Mouse (Mus musculus): ENCODE results near the gene Csmd2. TPM values are rescaled to one million over a fixed set of nuclear protein-coding genes. Genes with fewer than 3 reads are reported as not detected.

The Csmd2 gene
- polyA plus RNA-seq, 1 experiment = 289 TPM

GRCm38 (mm10) chr4:128135014-128135622, 147.5 kb downstream of the Csmd2 start:
- H3K4me1 ChIP-seq (ENCODE audit: control insufficient read depth, insufficient read depth, low read length) = no peaks in the 10 kb centered on the region
- 75% methylated on average over 12 of the region's 12 CpGs for WGBS
- H3K27ac ChIP-seq (ENCODE audit: control insufficient read depth, insufficient read depth, low read depth, low read length, poor library complexity) = no peak overlapping the region
- no peak for TF ChIP-seq POLR2A (IDR thresholded peaks at IDR 0.05; ENCODE audit: borderline replicate concordance, control insufficient read depth, low read depth, low read length)
- TF ChIP-seq CTCF (IDR thresholded peaks at IDR 0.05; ENCODE audit: control insufficient read depth, insufficient read depth, low read length) = no peak
- no peak overlapping the region for H3K4me3 ChIP-seq (replicated peaks; ENCODE audit: control insufficient read depth, low read depth, low read length)

GRCm38 (mm10) chr4:128139991-128140390, 152.3 kb downstream of the Csmd2 start:
- WGBS = 78% methylated on average over 2 of the region's 2 CpGs
- Histone ChIP-seq H3K4me1 (ENCODE audit: control insufficient read depth, insufficient read depth, low read length) (no peaks in the 10 kb centered on the region; the same call in 1 of the 2 replicates), H3K4me3 (replicated peaks; ENCODE audit: control insufficient read depth, low read depth, low read length) (no peak overlapping the region), H3K27ac (ENCODE audit: control insufficient read depth, insufficient read depth, low read depth, low read length, poor library complexity) (no peak overlapping the region)
- no peak for TF ChIP-seq CTCF (IDR thresholded peaks at IDR 0.05; ENCODE audit: control insufficient read depth, insufficient read depth, low read length)
- no peak for TF ChIP-seq POLR2A (IDR thresholded peaks at IDR 0.05; ENCODE audit: borderline replicate concordance, control insufficient read depth, low read depth, low read length)

GRCm38 (mm10) chr4:128141161-128142101, 153.8 kb downstream of the Csmd2 start:
- TF ChIP-seq POLR2A (IDR thresholded peaks at IDR 0.05; ENCODE audit: borderline replicate concordance, control insufficient read depth, low read depth, low read length) (no peak), CTCF (IDR thresholded peaks at IDR 0.05; ENCODE audit: control insufficient read depth, insufficient read depth, low read length) (no peak)
- 62% methylated on average over 10 of the region's 10 CpGs for WGBS

GRCm38 (mm10) chr4:128142279-128142678, 154.6 kb downstream of the Csmd2 start:
- no peaks in the 10 kb centered on the region; the same call in 1 of the 2 replicates for H3K4me1 ChIP-seq (ENCODE audit: control insufficient read depth, insufficient read depth, low read length)
- no peak overlapping the region for H3K27ac ChIP-seq (ENCODE audit: control insufficient read depth, insufficient read depth, low read depth, low read length, poor library complexity)
- WGBS = 74% methylated on average over 3 of the region's 3 CpGs
- H3K4me3 ChIP-seq (replicated peaks; ENCODE audit: control insufficient read depth, low read depth, low read length) = no peak overlapping the region
- TF ChIP-seq CTCF (IDR thresholded peaks at IDR 0.05; ENCODE audit: control insufficient read depth, insufficient read depth, low read length) = no peak

More at GRCm38 (mm10) chr4:128141161-128142101, 153.8 kb downstream of the Csmd2 start:
- Histone ChIP-seq H3K27ac (ENCODE audit: control insufficient read depth, insufficient read depth, low read depth, low read length, poor library complexity) (no peak overlapping the region), H3K4me3 (replicated peaks; ENCODE audit: control insufficient read depth, low read depth, low read length) (no peak overlapping the region), H3K4me1 (ENCODE audit: control insufficient read depth, insufficient read depth, low read length) (no peaks in the 10 kb centered on the region; the same call in 1 of the 2 replicates)

- no peak overlapping the region for H3K4me3 ChIP-seq (replicated peaks; ENCODE audit: control insufficient read depth, low read depth, low read length)
- TF ChIP-seq CTCF (IDR thresholded peaks at IDR 0.05; ENCODE audit: control insufficient read depth, insufficient read depth, low read length) (no peak), POLR2A (IDR thresholded peaks at IDR 0.05; ENCODE audit: borderline replicate concordance, control insufficient read depth, low read depth, low read length) (no peak)
- 70% methylated on average over 3 of the region's 3 CpGs for WGBS
- no peak overlapping the region for H3K27ac ChIP-seq (ENCODE audit: control insufficient read depth, insufficient read depth, low read depth, low read length, poor library complexity)
- no peaks in the 10 kb centered on the region; the same call in 1 of the 2 replicates for H3K4me1 ChIP-seq (ENCODE audit: control insufficient read depth, insufficient read depth, low read length)
Measured at GRCm38 (mm10) chr4:128143147-128143546, 155.5 kb downstream of the Csmd2 start.

- TF ChIP-seq POLR2A (IDR thresholded peaks at IDR 0.05; ENCODE audit: borderline replicate concordance, control insufficient read depth, low read depth, low read length) (no peak), CTCF (IDR thresholded peaks at IDR 0.05; ENCODE audit: control insufficient read depth, insufficient read depth, low read length) (no peak)
- no peak overlapping the region for H3K27ac ChIP-seq (ENCODE audit: control insufficient read depth, insufficient read depth, low read depth, low read length, poor library complexity)
- 81% methylated on average over 4 of the region's 4 CpGs for WGBS
- H3K4me3 ChIP-seq (replicated peaks; ENCODE audit: control insufficient read depth, low read depth, low read length) = no peak overlapping the region
- no peaks in the 10 kb centered on the region for H3K4me1 ChIP-seq (ENCODE audit: control insufficient read depth, insufficient read depth, low read length)
Measured at GRCm38 (mm10) chr4:128149524-128149923, 161.9 kb downstream of the Csmd2 start.

GRCm38 (mm10) chr4:128152066-128152465, 164.4 kb downstream of the Csmd2 start:
- WGBS = 68% methylated on average over 3 of the region's 3 CpGs
- Histone ChIP-seq H3K4me1 (ENCODE audit: control insufficient read depth, insufficient read depth, low read length) (no peaks in the 10 kb centered on the region), H3K27ac (ENCODE audit: control insufficient read depth, insufficient read depth, low read depth, low read length, poor library complexity) (no peak overlapping the region), H3K4me3 (replicated peaks; ENCODE audit: control insufficient read depth, low read depth, low read length) (no peak overlapping the region)
- TF ChIP-seq CTCF (IDR thresholded peaks at IDR 0.05; ENCODE audit: control insufficient read depth, insufficient read depth, low read length) (no peak), POLR2A (IDR thresholded peaks at IDR 0.05; ENCODE audit: borderline replicate concordance, control insufficient read depth, low read depth, low read length) (no peak)

- no peak overlapping the region for H3K4me3 ChIP-seq (replicated peaks; ENCODE audit: control insufficient read depth, low read depth, low read length)
- TF ChIP-seq CTCF (IDR thresholded peaks at IDR 0.05; ENCODE audit: control insufficient read depth, insufficient read depth, low read length) (no peak), POLR2A (IDR thresholded peaks at IDR 0.05; ENCODE audit: borderline replicate concordance, control insufficient read depth, low read depth, low read length) (no peak)
- no peaks in the 10 kb centered on the region for H3K4me1 ChIP-seq (ENCODE audit: control insufficient read depth, insufficient read depth, low read length)
- 78% methylated on average over 4 of the region's 4 CpGs for WGBS
- H3K27ac ChIP-seq (ENCODE audit: control insufficient read depth, insufficient read depth, low read depth, low read length, poor library complexity) = no peak overlapping the region
Measured at GRCm38 (mm10) chr4:128153144-128153543, 165.5 kb downstream of the Csmd2 start.
